Mouse (Mus musculus) ES-Bruce4 (cell line): Measurements from ENCODE around the gene Myo18a. TPM values are rescaled to one million over a fixed set of nuclear protein-coding genes. Genes with fewer than 3 reads are reported as not detected.

Experiments
- H3K27ac ChIP-seq: 2 replicates; pipeline ENCODE4 v1.5.1; 2012; ENCODE audit warnings: low read length, inconsistent platforms; ENCODE audit not compliant: insufficient read depth
- H3K27me3 ChIP-seq: 2 replicates; pipeline ENCODE4 v1.6.1; 2012; ENCODE audit warnings: mild to moderate bottlenecking, low read length, inconsistent platforms; ENCODE audit not compliant: control insufficient read depth, poor library complexity, insufficient read depth, severe bottlenecking
- H3K36me3 ChIP-seq: 2 replicates; pipeline ENCODE4 v1.6.1; 2012; ENCODE audit warnings: inconsistent platforms, mild to moderate bottlenecking, low read length, moderate library complexity; ENCODE audit not compliant: control insufficient read depth, poor library complexity, insufficient read depth, severe bottlenecking
- H3K4me1 ChIP-seq: one replicate; pipeline ENCODE4 v1.8.1; 2011; ENCODE audit warnings: low read length; ENCODE audit not compliant: control insufficient read depth, insufficient read depth
- H3K4me3 ChIP-seq: 2 replicates; pipeline ENCODE4 v1.5.1; 2011; ENCODE audit warnings: low read depth, mild to moderate bottlenecking, low read length
- H3K9ac ChIP-seq: 2 replicates; pipeline ENCODE4 v1.6.1; 2012; ENCODE audit warnings: low read depth, mild to moderate bottlenecking, inconsistent platforms; ENCODE audit not compliant: poor library complexity, severe bottlenecking
- H3K9me3 ChIP-seq: replicated peaks from 2 replicates; pipeline ENCODE4 v1.6.1; 2012; ENCODE audit warnings: mild to moderate bottlenecking, low read length, inconsistent platforms; ENCODE audit not compliant: control insufficient read depth, poor library complexity, insufficient read depth, severe bottlenecking
- CTCF ChIP-seq: IDR thresholded peaks from one replicate; pipeline ENCODE4 v1.8.1; 2011; ENCODE audit warnings: low read depth, low read length
- EP300 ChIP-seq: IDR thresholded peaks from 2 replicates; pipeline ENCODE4 v1.6.1; 2011; ENCODE audit warnings: low read depth, low read length; ENCODE audit not compliant: insufficient read depth
- POLR2A ChIP-seq: IDR thresholded peaks from one replicate; pipeline ENCODE4 v1.8.1; 2011; ENCODE audit warnings: low read length; ENCODE audit not compliant: insufficient read depth
- polyA plus RNA-seq: library from polyadenylated mRNA; stranded (reverse); fragments of >200 nt; gene quantifications from 2 replicates; pipeline ENCODE4 v1.2.4, GENCODE M21; 2011; ENCODE audit warnings: low read depth; ENCODE audit not compliant: missing spikeins, insufficient read depth, insufficient read length

The Myo18a gene
- polyA plus RNA-seq, 1 experiment, result 59.6 TPM

DNA sequence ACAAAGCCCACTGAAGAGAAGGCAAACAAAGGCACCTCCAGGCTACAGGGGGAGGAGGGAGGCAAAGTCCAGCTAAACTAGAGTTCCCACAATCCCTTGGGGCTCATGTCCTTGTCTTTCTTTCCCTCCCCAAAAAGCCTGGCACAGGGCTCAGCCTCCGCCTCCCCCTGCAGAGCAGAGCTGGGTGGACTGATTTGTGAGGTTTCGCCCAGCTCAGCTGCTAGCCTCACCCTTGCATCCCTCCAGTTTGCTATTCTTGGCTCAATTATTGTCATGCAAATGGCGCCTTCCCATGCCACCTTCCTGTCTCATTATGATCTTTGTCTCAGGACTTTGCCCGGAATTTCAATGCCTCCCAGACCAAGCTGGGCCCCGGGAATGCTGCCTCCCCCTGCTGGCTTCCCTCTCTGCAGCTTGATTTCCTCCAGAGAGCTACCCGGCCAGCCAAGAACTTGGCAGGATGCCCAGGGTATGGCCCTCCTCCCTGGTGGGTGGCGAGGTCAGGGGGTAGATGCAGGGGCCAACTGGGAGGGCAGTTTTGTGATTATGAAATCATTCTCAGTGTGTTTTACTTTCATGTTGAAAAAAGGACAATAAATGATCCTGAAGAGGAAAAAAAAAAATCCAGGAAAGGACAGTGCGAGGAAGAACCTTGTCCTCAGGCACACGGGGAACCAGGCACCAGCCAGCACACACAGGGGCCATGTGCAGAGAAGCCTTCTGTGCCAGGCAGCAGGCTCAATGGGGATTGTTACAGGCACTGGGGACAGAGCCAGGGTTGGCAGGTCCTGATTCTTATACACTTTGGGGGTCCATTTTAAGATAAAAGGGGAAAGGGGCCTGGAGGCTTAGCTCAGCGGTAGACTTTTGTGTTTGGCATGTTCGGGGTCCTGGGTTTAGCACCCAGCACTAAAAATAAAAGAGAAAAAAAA, 131.0 kb downstream of the Myo18a start, which contains the start of gene Pipox:
Pipox (minus strand) TSS at position 310 of the 932 bp plus-strand sequence.
- no peaks in the 10 kb centered on the region for H3K27me3 ChIP-seq
- no peaks in the 10 kb centered on the region for H3K9me3 ChIP-seq
- peak; percentile 49 for TF ChIP-seq CTCF
- TF ChIP-seq EP300, result peak; percentile 99
- TF ChIP-seq POLR2A, result no peak
- H3K4me3 ChIP-seq, result peak within 1 kb of the TSS; percentile 60
- peaks cover 16% of the 10 kb centered on the region for H3K4me1 ChIP-seq
- H3K27ac ChIP-seq, result peak within 1 kb of the TSS; percentile 88
- H3K36me3 ChIP-seq, result peaks cover 1% of the 10 kb centered on the region; the same call in 1 of the 2 replicates
- H3K9ac ChIP-seq, result peak within 1 kb of the TSS; percentile 51

- Histone ChIP-seq H3K36me3 (no peaks in the 10 kb centered on the region; the same call in 1 of the 2 replicates), H3K4me3 (no peak overlapping the region), H3K27ac (peak overlapping the region; percentile 50; the same call in 1 of the 2 replicates), H3K27me3 (no peaks in the 10 kb centered on the region), H3K4me1 (peaks cover 16% of the 10 kb centered on the region), H3K9me3 (no peaks in the 10 kb centered on the region), H3K9ac (no peak overlapping the region)
- no peak for TF ChIP-seq CTCF
Observed at GRCm38 (mm10) chr11:77894967-77895366, 131.9 kb downstream of the Myo18a start.

DNA sequence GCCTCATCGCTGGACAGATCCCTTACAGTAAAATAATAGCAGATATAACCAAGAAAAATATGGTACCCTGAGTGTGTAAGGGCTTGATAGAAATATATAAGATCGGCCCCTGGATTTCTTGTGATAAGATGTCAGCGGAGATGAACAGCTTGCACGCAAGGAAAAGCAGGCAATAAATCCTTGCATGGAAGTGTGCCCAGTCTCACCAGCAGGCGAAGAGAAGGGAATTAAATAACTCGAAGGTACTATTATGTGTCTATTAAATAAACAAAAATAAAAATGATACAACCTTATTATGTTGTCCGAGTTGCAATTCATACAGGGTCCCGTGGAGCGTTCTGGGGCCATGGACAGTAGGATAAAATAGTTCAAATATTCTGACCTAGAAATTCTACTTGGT, 133.0 kb downstream of the Myo18a start:
- no peak for TF ChIP-seq EP300
- no peak for TF ChIP-seq POLR2A
- no peak for TF ChIP-seq CTCF
- Histone ChIP-seq H3K4me3 (no peak overlapping the region), H3K27me3 (no peaks in the 10 kb centered on the region), H3K36me3 (no peaks in the 10 kb centered on the region; the same call in 1 of the 2 replicates), H3K9ac (no peak overlapping the region), H3K9me3 (no peaks in the 10 kb centered on the region), H3K4me1 (peaks cover 11% of the 10 kb centered on the region), H3K27ac (no peak overlapping the region)

- Histone ChIP-seq H3K4me3 (no peak overlapping the region), H3K9me3 (no peaks in the 10 kb centered on the region), H3K9ac (peak overlapping the region; percentile 56), H3K36me3 (no peaks in the 10 kb centered on the region; the same call in 1 of the 2 replicates), H3K4me1 (peaks cover 11% of the 10 kb centered on the region), H3K27ac (peak overlapping the region; percentile 25), H3K27me3 (no peaks in the 10 kb centered on the region)
- no peak for TF ChIP-seq POLR2A
- no peak for TF ChIP-seq EP300
- no peak for TF ChIP-seq CTCF
Observed at GRCm38 (mm10) chr11:77896480-77896819, 133.4 kb downstream of the Myo18a start.

DNA sequence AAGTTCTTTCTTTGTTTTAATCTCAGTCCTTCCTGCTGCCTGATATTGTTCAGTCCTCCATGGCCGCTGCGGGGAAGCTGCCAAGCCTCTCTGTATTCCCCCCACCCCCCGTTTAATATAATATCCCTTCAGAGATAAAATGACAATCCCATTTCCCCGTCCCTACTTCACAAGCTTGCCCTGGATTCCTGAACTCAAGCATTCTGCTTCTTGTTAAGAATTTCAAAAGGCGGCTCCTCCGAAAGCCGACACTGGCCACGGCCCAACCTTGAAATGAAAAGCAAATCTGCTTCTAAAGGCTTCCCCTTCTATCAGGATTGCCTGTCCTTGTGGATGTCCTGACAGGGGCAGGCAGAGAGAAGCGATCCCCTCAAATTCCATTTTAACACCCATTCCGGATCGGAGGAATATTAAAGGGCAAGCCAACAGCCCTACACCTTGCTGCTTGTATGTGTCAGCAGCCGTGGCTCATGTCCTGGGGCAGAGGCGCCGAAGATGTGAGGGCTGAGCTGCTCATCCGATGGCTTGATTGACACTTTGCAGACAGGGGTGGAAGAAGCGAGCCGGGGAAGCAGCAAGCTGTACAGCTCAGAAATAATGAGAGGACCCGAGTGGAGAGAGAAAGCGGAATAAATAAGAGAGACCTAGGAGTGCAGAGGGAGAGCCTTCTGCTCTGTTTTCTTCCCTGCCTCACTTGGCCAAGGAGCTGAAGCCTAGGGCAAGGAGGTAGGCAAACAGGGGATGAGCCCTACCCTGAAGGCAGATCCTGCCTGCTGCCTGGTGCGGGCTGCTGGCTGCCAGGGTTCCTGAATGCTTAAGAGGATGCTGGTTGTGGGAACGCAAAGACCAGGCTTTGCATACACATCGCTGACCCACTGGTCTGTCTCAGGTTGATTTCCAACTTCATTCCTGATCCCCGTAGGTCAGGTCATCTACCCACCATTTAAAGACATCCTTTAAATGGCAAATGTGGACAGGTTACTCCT, 134.1 kb downstream of the Myo18a start:
- Histone ChIP-seq H3K27me3 (no peaks in the 10 kb centered on the region), H3K27ac (peak overlapping the region; percentile 25)

More for the DNA sequence above, 134.1 kb downstream of the Myo18a start:
- H3K9me3 ChIP-seq, result no peaks in the 10 kb centered on the region
- peak overlapping the region; percentile 56 for H3K9ac ChIP-seq
- H3K4me1 ChIP-seq, result peaks cover 8% of the 10 kb centered on the region
- H3K36me3 ChIP-seq, result no peaks in the 10 kb centered on the region
- TF ChIP-seq POLR2A (no peak), EP300 (no peak), CTCF (no peak)
- peak overlapping the region; percentile 27 for H3K4me3 ChIP-seq
